Mouse (Mus musculus): ENCODE data around the gene Tec.
A peak's percentile ranks its signal among the peaks of the same experiment; 100 is the strongest.

Tec gene

GRCm38 (mm10) chr5:72891534-72891933 is 23.3 kb upstream of the Tec start:
- peak; percentile 76 for DNase-seq (ENCODE audit: low read depth, low spot score)

- DNase-seq (ENCODE audit: low read depth, low spot score): no peak
Measured at GRCm38 (mm10) chr5:72888260-72888659, 20.0 kb upstream of the Tec start.

- DNase-seq (ENCODE audit: low read depth, low spot score): peak; percentile 52
Measured at GRCm38 (mm10) chr5:72886458-72887222, 18.4 kb upstream of the Tec start.

GRCm38 (mm10) chr5:72883706-72884105 is 15.4 kb upstream of the Tec start:
- DNase-seq (ENCODE audit: low read depth, low spot score): peak; percentile 60

- DNase-seq (ENCODE audit: low read depth, low spot score): no peak
Measured at GRCm38 (mm10) chr5:72882412-72882765, 14.1 kb upstream of the Tec start.

GRCm38 (mm10) chr5:72881748-72882411 is 13.6 kb upstream of the Tec start:
- no peak for DNase-seq (ENCODE audit: low read depth, low spot score)

- no peak for DNase-seq (ENCODE audit: low read depth, low spot score)
Measured at GRCm38 (mm10) chr5:72879736-72880135, 11.5 kb upstream of the Tec start.

- no peak for DNase-seq (ENCODE audit: low read depth, low spot score)
Measured at GRCm38 (mm10) chr5:72871114-72871513, 2.8 kb upstream of the Tec start.

- no peak for DNase-seq (ENCODE audit: low read depth, low spot score)
Measured at GRCm38 (mm10) chr5:72869779-72870608, 1.7 kb upstream of the Tec start.

GRCm38 (mm10) chr5:72867036-72867672 is 1.1 kb downstream of the Tec start:
- DNase-seq (ENCODE audit: low read depth, low spot score): no peak

- no peak for DNase-seq (ENCODE audit: low read depth, low spot score)
Measured at GRCm38 (mm10) chr5:72866260-72866905, 1.9 kb downstream of the Tec start.

GRCm38 (mm10) chr5:72864654-72865178 is 3.6 kb downstream of the Tec start:
- no peak for DNase-seq (ENCODE audit: low read depth, low spot score)

GRCm38 (mm10) chr5:72863166-72863565 is 5.1 kb downstream of the Tec start:
- DNase-seq (ENCODE audit: low read depth, low spot score): peak; percentile 61

- no peak for DNase-seq (ENCODE audit: low read depth, low spot score)
Measured at GRCm38 (mm10) chr5:72861726-72862385, 6.4 kb downstream of the Tec start.

- no peak for DNase-seq (ENCODE audit: low read depth, low spot score)
Measured at GRCm38 (mm10) chr5:72860899-72861298, 7.4 kb downstream of the Tec start.

GRCm38 (mm10) chr5:72858306-72858705 is 10.0 kb downstream of the Tec start:
- no peak for DNase-seq (ENCODE audit: low read depth, low spot score)

- peak; percentile 51 for DNase-seq (ENCODE audit: low read depth, low spot score)
Measured at GRCm38 (mm10) chr5:72857756-72858155, 10.5 kb downstream of the Tec start.

- DNase-seq (ENCODE audit: low read depth, low spot score): no peak
Measured at GRCm38 (mm10) chr5:72856255-72856878, 11.9 kb downstream of the Tec start.

- peak; percentile 100 for DNase-seq (ENCODE audit: low read depth, low spot score)
Measured at GRCm38 (mm10) chr5:72855685-72856124, 12.6 kb downstream of the Tec start.
